Mouse (Mus musculus): ENCODE results near the gene Siae. TPM values are rescaled to one million over a fixed set of nuclear protein-coding genes. Genes with fewer than 3 reads are reported as not detected.
A peak's percentile ranks its signal among the peaks of the same experiment; 100 is the strongest.

Gene Siae
- polyA plus RNA-seq, 1 experiment from 2014 or later = 5.0 TPM

- H3K9ac ChIP-seq (ENCODE audit: low read length) = no peak overlapping the region
- no peaks in the 10 kb centered on the region for H3K9me3 ChIP-seq (ENCODE audit: control insufficient read depth, low read length)
- H3K4me3 ChIP-seq (ENCODE audit: low read depth, low read length) = no peak overlapping the region
- WGBS = 92% methylated on average over 2 of the region's 2 CpGs
- no peak overlapping the region for H3K27ac ChIP-seq (replicated peaks; ENCODE audit: low read depth, low read length)
- DNase-seq (ENCODE audit: low spot score) (no peak), ATAC-seq (ENCODE audit: insufficient number of reproducible peaks, low FRiP score, low TSS enrichment, low read depth) (no peak)
- H3K4me1 ChIP-seq (ENCODE audit: control insufficient read depth, insufficient read depth, low read length) = no peaks in the 10 kb centered on the region
- no peak overlapping the region for H3K4me2 ChIP-seq (ENCODE audit: low read depth, severe bottlenecking)
- H3K36me3 ChIP-seq (ENCODE audit: control insufficient read depth, insufficient read depth, low read length) = no peaks in the 10 kb centered on the region
- no peaks in the 10 kb centered on the region for H3K27me3 ChIP-seq (ENCODE audit: control insufficient read depth, insufficient read depth, low read length)
Observed at GRCm38 (mm10) chr9:37560617-37561016, 5.1 kb downstream of the Siae start.

- Histone ChIP-seq H3K9ac (ENCODE audit: low read length) (no peak overlapping the region), H3K4me2 (ENCODE audit: low read depth, severe bottlenecking) (no peak overlapping the region), H3K27ac (replicated peaks; ENCODE audit: low read depth, low read length) (no peak overlapping the region), H3K9me3 (ENCODE audit: control insufficient read depth, low read length) (no peaks in the 10 kb centered on the region), H3K4me3 (ENCODE audit: low read depth, low read length) (no peak overlapping the region), H3K4me1 (ENCODE audit: control insufficient read depth, insufficient read depth, low read length) (peaks cover 12% of the 10 kb centered on the region; the same call in 1 of the 2 replicates), H3K36me3 (ENCODE audit: control insufficient read depth, insufficient read depth, low read length) (no peaks in the 10 kb centered on the region), H3K27me3 (ENCODE audit: control insufficient read depth, insufficient read depth, low read length) (no peaks in the 10 kb centered on the region)
- ATAC-seq (ENCODE audit: insufficient number of reproducible peaks, low FRiP score, low TSS enrichment, low read depth) (no peak), DNase-seq (ENCODE audit: low spot score) (no peak)
- WGBS = 58% methylated on average over 1 of the region's 1 CpGs
Observed at GRCm38 (mm10) chr9:37563805-37564204, 8.3 kb downstream of the Siae start.

GRCm38 (mm10) chr9:37567019-37567418, 11.5 kb downstream of the Siae start:
- ATAC-seq (ENCODE audit: insufficient number of reproducible peaks, low FRiP score, low TSS enrichment, low read depth) = no peak

GRCm38 (mm10) chr9:37567454-37567853, 12.0 kb downstream of the Siae start:
- no peak overlapping the region for H3K9ac ChIP-seq (ENCODE audit: low read length)
- no peaks in the 10 kb centered on the region for H3K36me3 ChIP-seq (ENCODE audit: control insufficient read depth, insufficient read depth, low read length)
- peak overlapping the region; percentile 12; the same call in 1 of the 2 replicates for H3K4me2 ChIP-seq (ENCODE audit: low read depth, severe bottlenecking)
- ATAC-seq (ENCODE audit: insufficient number of reproducible peaks, low FRiP score, low TSS enrichment, low read depth) = no peak
- H3K27ac ChIP-seq (replicated peaks; ENCODE audit: low read depth, low read length) = no peak overlapping the region
- no peak overlapping the region for H3K4me3 ChIP-seq (ENCODE audit: low read depth, low read length)
- DNase-seq (ENCODE audit: low spot score) = peak; percentile 25
- no peaks in the 10 kb centered on the region for H3K27me3 ChIP-seq (ENCODE audit: control insufficient read depth, insufficient read depth, low read length)
- peaks cover 12% of the 10 kb centered on the region; the same call in 1 of the 2 replicates for H3K4me1 ChIP-seq (ENCODE audit: control insufficient read depth, insufficient read depth, low read length)
- no peaks in the 10 kb centered on the region for H3K9me3 ChIP-seq (ENCODE audit: control insufficient read depth, low read length)
- WGBS = 20% methylated on average over 5 of the region's 5 CpGs

More at GRCm38 (mm10) chr9:37567019-37567418, 11.5 kb downstream of the Siae start:
- H3K27me3 ChIP-seq (ENCODE audit: control insufficient read depth, insufficient read depth, low read length) = no peaks in the 10 kb centered on the region
- no peak overlapping the region for H3K4me3 ChIP-seq (ENCODE audit: low read depth, low read length)
- H3K4me1 ChIP-seq (ENCODE audit: control insufficient read depth, insufficient read depth, low read length) = peaks cover 12% of the 10 kb centered on the region; the same call in 1 of the 2 replicates
- H3K4me2 ChIP-seq (ENCODE audit: low read depth, severe bottlenecking) = no peak overlapping the region
- H3K36me3 ChIP-seq (ENCODE audit: control insufficient read depth, insufficient read depth, low read length) = no peaks in the 10 kb centered on the region
- 84% methylated on average over 2 of the region's 2 CpGs for WGBS
- no peak overlapping the region for H3K9ac ChIP-seq (ENCODE audit: low read length)
- H3K27ac ChIP-seq (replicated peaks; ENCODE audit: low read depth, low read length) = no peak overlapping the region
- no peaks in the 10 kb centered on the region for H3K9me3 ChIP-seq (ENCODE audit: control insufficient read depth, low read length)
- no peak for DNase-seq (ENCODE audit: low spot score)

- 22% methylated on average over 15 of the region's 15 CpGs for WGBS
- DNase-seq (ENCODE audit: low spot score) = peak; percentile 39
- Histone ChIP-seq H3K27ac (replicated peaks; ENCODE audit: low read depth, low read length) (no peak overlapping the region), H3K4me3 (ENCODE audit: low read depth, low read length) (no peak overlapping the region), H3K4me1 (ENCODE audit: control insufficient read depth, insufficient read depth, low read length) (peaks cover 12% of the 10 kb centered on the region; the same call in 1 of the 2 replicates), H3K36me3 (ENCODE audit: control insufficient read depth, insufficient read depth, low read length) (no peaks in the 10 kb centered on the region), H3K9me3 (ENCODE audit: control insufficient read depth, low read length) (no peaks in the 10 kb centered on the region), H3K4me2 (ENCODE audit: low read depth, severe bottlenecking) (peak overlapping the region; percentile 12; the same call in 1 of the 2 replicates), H3K9ac (ENCODE audit: low read length) (no peak overlapping the region), H3K27me3 (ENCODE audit: control insufficient read depth, insufficient read depth, low read length) (no peaks in the 10 kb centered on the region)
- no peak for ATAC-seq (ENCODE audit: insufficient number of reproducible peaks, low FRiP score, low TSS enrichment, low read depth)
Observed at GRCm38 (mm10) chr9:37567892-37568604, 12.6 kb downstream of the Siae start.

GRCm38 (mm10) chr9:37568605-37569214, 13.2 kb downstream of the Siae start:
- 48% methylated on average over 4 of the region's 4 CpGs for WGBS
- no peaks in the 10 kb centered on the region for H3K27me3 ChIP-seq (ENCODE audit: control insufficient read depth, insufficient read depth, low read length)
- DNase-seq (ENCODE audit: low spot score) (no peak), ATAC-seq (ENCODE audit: insufficient number of reproducible peaks, low FRiP score, low TSS enrichment, low read depth) (no peak)
- no peak overlapping the region for H3K9ac ChIP-seq (ENCODE audit: low read length)
- H3K27ac ChIP-seq (replicated peaks; ENCODE audit: low read depth, low read length) = no peak overlapping the region
- no peak overlapping the region for H3K4me3 ChIP-seq (ENCODE audit: low read depth, low read length)
- H3K9me3 ChIP-seq (ENCODE audit: control insufficient read depth, low read length) = no peaks in the 10 kb centered on the region
- peaks cover 12% of the 10 kb centered on the region; the same call in 1 of the 2 replicates for H3K4me1 ChIP-seq (ENCODE audit: control insufficient read depth, insufficient read depth, low read length)
- no peaks in the 10 kb centered on the region for H3K36me3 ChIP-seq (ENCODE audit: control insufficient read depth, insufficient read depth, low read length)
- no peak overlapping the region for H3K4me2 ChIP-seq (ENCODE audit: low read depth, severe bottlenecking)

- WGBS = 72% methylated on average over 2 of the region's 2 CpGs
- Histone ChIP-seq H3K4me2 (ENCODE audit: low read depth, severe bottlenecking) (no peak overlapping the region), H3K4me1 (ENCODE audit: control insufficient read depth, insufficient read depth, low read length) (peaks cover 12% of the 10 kb centered on the region; the same call in 1 of the 2 replicates), H3K27me3 (ENCODE audit: control insufficient read depth, insufficient read depth, low read length) (no peaks in the 10 kb centered on the region), H3K4me3 (ENCODE audit: low read depth, low read length) (no peak overlapping the region), H3K27ac (replicated peaks; ENCODE audit: low read depth, low read length) (no peak overlapping the region), H3K9ac (ENCODE audit: low read length) (no peak overlapping the region), H3K36me3 (ENCODE audit: control insufficient read depth, insufficient read depth, low read length) (no peaks in the 10 kb centered on the region), H3K9me3 (ENCODE audit: control insufficient read depth, low read length) (no peaks in the 10 kb centered on the region)
- ATAC-seq (ENCODE audit: insufficient number of reproducible peaks, low FRiP score, low TSS enrichment, low read depth) (no peak), DNase-seq (ENCODE audit: low spot score) (no peak)
Observed at GRCm38 (mm10) chr9:37569231-37569835, 13.8 kb downstream of the Siae start.

- ATAC-seq (ENCODE audit: insufficient number of reproducible peaks, low FRiP score, low TSS enrichment, low read depth) (no peak), DNase-seq (ENCODE audit: low spot score) (no peak)
- no peak overlapping the region for H3K4me2 ChIP-seq (ENCODE audit: low read depth, severe bottlenecking)
- no peaks in the 10 kb centered on the region for H3K9me3 ChIP-seq (ENCODE audit: control insufficient read depth, low read length)
- no peak overlapping the region for H3K4me3 ChIP-seq (ENCODE audit: low read depth, low read length)
- no peaks in the 10 kb centered on the region for H3K36me3 ChIP-seq (ENCODE audit: control insufficient read depth, insufficient read depth, low read length)
- no peaks in the 10 kb centered on the region for H3K27me3 ChIP-seq (ENCODE audit: control insufficient read depth, insufficient read depth, low read length)
- peaks cover 15% of the 10 kb centered on the region; the same call in 1 of the 2 replicates for H3K4me1 ChIP-seq (ENCODE audit: control insufficient read depth, insufficient read depth, low read length)
- H3K27ac ChIP-seq (replicated peaks; ENCODE audit: low read depth, low read length) = no peak overlapping the region
- 62% methylated on average over 3 of the region's 3 CpGs for WGBS
- H3K9ac ChIP-seq (ENCODE audit: low read length) = no peak overlapping the region
Observed at GRCm38 (mm10) chr9:37572204-37572876, 16.8 kb downstream of the Siae start.

Measured in limb, embryonic 11.5 days (tissue).